Mouse (Mus musculus) mature B cell (primary cell): Measurements from ENCODE around the gene Rbfox1.

ENCODE experiments used
- in situ Hi-C: fragments of 300-500 bp; cut with MboI; formaldehyde crosslinking; loops from 2 replicates; pipeline ENCODE4 v1.14.3; 2019

Gene Rbfox1

DNA sequence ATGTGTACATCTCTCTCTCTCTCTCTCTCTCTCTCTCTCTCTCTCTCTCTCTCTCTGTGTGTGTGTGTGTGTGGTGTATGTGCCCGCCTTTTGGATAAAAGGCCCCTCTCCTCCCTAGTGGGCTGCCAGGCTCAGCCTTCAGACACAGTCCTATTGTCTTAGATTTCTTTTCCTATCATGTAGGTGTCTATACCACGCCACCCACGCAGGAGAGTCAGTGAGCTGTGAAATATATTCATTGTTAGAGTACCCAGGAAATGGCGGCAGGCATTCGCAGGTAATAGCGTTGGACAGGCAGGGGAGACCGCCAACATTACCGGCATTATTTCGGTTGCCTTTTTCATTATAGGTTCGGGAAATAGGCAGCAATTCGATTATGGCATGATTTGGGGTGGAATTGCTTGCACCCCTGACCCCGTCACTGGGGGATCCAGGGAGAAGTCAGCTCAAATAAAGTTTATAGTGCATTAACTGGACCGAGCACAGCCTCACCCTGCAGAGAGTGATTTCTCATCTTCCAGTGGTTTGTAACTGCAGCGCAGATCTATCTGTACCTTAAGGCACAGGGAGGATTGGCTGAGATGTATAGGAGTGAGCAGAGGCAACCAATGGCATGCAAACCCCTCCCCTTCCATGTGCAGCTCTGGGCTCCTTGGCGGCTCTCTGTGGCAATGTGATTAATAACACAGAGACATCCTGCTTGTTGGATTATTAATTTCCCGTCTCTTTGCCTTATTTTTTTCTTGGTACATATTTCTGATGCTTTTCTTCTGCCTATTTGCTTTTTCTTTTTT, 1264.1 kb downstream of the Rbfox1 start:
- in situ Hi-C loops, result no loop called here

DNA sequence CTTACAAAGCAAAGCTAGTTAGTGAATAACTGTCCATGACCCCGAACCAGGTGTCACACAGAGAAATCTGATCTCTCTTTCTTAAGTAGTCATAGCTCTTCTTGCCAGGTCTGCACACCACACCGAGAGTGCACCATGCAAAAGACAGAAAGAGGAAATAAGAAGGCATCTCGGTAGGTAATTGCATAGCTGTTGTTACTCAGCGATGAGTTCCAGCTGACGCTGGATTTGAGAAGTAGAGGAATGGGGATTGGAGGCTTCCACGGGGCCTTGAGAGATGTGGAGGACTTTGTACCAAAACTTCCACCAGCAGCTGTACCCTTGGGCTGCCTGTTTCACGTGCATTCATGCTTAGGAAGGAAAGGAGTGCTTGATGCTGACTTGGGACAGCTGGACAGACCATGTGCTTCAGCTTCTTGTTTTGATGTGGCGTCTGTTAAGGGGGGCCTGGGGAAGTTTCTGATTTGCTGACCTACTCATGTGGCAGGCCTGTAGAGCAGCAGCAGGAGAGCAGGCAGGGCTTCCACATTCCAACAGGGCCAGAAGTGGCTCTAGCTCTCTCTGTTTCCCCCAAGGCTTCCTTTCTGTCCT, 1265.1 kb downstream of the Rbfox1 start:
- in situ Hi-C loops, result no loop called here

DNA sequence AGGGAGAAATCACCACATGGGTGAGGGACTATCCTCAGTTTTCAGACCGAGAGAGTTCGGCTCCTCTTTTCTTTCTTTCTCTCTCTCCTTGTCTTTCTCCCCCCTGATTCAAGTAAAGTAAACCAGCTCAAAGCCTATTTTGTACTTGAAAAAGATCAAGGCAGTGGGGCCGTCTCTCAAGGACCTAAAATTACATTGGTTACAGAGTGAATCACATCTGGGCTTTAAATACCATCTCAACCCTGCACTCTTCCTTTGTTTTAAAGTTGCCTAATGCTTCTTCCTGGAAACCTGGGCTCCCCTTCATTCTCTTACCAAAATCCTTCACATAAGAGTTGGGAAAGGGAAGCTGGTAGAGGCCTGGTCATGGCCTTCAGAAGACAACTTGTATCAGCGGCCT, 1267.2 kb downstream of the Rbfox1 start:
- in situ Hi-C loops, result no loop called here

DNA sequence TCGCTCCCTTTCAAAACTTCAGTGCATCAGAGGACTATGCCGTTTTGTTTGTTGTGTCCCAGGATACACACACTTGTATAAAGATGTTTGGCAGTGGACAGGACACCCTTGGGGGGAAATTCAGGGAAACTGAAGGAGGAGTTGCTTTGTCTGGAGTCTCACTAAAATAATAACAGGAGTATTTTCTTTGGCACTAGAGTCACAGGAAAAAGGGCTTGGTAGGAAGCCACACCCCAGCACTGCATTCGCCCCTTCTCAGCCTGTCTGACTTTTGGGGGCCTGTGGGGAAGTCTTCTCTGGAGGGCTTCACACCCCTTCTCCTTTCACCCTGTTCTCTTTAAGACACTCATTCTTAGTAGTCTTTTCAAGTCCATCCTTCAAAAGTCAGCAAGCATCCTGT, 1269.5 kb downstream of the Rbfox1 start:
- in situ Hi-C loops, result no loop called here

DNA sequence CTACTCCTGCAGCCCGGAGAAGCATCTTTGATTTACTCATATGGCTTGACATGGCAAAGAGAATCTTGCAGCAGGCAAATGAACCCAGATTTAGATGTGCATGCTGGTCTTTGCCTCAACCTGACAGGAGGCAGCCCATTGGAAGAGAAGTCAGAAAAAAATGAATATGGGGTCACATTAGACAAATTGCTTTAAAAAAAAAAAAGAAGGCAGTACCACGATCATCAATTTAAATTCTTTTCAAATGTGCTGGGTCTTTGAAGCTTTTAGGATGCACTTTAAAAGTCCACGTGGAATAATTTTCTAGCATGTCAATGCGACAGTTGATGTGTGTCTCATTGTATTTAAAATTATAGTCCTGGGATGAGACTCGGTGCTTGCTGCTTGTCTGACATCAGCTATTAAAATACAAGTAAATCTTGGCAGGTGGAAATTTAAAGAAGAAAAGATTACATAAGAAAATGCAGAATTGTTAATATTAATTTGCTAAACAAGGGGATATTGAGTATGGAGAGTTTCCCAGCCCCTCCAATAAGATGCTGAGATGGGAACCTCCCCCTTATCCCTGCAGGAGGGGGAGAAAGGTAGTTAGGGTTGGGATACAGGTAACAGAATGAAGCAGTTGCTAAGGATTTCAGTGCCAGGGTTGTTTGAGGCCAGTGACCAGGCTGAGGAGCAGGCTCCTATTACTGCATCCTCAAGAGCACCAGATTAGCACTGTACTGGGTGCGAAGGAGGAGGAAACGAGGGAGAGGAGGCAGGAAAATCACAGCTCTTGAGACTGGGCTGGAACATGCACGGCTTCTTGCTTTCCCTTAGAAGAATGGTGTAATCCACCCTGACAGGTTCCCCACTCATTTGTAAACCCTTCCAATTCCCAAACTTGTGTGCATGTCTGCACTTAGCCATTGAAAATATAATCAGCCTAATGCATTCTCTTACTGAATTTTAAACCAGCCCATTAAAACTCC, 1274.0 kb downstream of the Rbfox1 start:
- in situ Hi-C loops, result no loop called here

DNA sequence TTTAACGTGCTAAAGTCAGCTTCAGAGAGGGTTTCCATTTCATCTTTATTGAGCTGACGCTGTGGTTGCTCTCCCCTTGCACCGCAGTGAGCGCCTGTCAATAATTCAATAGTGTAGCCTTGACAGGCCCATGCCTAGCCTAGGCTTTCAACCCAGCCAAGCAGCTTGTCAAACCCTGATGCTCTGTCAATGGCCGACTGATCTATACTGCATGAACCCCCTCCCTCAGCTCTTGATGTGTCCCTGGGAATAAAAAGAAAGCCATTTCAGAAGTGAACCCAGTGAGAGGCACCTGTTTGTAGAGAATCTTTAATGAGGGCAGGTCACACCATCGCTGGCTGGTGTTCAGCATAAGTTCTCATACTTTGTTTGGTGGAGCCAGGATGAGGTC, 1274.7 kb downstream of the Rbfox1 start:
- in situ Hi-C loops, result no loop called here

DNA sequence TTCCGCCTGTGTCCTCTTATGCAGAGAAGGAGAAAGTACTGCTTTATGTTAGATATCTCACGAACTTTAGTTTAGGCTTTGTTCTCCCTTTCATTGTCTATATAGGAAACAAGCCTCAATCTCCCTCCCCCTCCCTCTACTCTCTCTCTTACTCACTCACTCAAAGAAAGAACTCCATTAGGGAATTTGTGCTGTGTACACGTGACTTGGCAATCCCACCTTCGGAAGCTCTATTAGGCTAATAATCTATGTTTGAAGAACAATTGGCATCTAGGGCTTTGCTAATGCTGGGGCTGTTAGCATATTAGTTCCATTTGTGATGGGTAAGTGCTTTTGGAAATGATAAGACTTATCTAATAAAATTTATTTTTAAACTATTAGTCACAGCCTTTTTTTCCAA, 1277.0 kb downstream of the Rbfox1 start:
- in situ Hi-C loops, result no loop called here

DNA sequence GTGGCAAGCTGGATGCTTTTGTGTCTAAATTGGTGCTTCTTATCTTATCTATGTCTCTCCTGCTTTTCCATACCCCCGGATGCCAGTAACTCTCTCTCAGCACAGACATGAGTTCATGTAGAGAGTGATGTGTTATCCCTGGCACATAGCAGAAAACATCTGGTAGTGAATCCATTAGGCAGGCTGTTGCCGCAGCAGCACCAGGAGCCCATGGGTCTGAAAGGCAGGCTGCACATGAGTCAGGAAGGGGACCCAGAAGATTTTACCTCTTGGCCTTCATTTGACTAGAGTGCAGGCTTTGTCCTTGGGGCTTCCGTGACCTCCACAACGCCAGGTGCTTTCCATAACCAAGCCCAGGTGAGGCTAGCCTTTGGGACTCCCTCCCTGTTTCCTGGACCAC, 1278.5 kb downstream of the Rbfox1 start:
- in situ Hi-C loops, result no loop called here

DNA sequence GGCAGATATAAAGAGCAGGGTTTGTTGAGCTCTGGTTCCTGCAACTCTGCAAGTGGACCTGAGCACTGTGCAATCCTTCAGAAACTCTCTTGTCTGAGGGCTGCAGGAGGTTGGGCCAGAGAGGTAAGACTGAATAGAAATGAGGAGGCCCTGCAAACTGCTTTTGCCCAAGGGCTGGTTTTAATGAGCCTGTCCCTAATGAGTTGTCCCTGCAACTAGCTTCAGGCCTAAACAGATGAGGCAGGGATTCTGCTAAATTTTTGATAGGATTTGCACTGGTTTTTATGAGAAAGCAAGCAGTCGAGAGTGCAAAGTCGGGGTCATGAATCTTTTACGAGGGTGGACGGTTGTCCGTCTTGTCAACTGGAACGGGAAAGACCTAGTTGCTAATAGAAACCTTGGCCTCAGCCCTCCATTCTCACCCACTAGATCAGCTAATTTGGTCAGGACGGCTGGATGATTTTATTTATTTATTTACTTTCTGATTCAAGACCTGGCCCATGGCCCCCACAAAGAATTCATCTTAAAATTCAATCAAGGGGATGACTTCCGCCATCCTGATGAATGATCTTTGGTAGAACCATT, 1279.1 kb downstream of the Rbfox1 start:
- in situ Hi-C loops, result no loop called here

DNA sequence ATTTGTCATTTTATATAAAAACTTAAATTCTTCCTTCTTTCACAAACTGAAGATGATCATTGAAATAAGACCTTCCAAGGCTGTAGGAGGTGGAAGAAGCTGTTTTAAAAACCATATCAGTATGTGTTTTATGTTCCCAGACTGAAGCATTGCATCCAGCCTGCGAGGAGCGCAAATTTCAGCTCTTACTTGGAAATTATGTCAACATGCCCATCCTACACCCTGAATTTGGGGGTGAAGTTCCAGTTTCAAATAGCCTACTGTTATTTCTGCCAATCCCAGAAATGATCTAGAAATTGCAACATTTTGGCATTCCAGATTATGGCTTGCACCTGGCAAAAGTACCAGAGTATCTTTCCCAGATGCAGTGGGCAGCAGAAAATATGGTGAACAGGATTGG, 1290.8 kb downstream of the Rbfox1 start:
- in situ Hi-C loops, result no loop called here

DNA sequence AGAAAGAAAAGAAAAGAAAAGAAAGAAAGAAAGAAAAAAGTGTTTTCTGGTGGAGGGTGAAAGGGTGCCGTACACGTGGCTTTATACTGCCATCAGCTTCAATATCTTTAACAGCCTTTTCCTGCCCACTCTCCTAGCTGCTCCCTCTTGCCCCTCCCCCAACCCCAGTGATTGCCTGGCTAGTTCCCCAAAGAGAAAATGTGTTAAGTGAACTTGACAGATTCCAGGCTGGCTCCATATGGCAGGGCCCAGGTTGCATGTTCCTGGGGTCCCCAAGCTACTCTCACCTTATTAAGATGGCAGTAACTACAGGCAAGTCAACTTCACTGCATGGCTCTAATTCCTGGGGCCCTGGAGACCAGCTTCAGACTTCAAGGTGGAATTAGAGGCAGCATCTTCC, 1302.6 kb downstream of the Rbfox1 start:
- in situ Hi-C loops, result no loop called here

DNA sequence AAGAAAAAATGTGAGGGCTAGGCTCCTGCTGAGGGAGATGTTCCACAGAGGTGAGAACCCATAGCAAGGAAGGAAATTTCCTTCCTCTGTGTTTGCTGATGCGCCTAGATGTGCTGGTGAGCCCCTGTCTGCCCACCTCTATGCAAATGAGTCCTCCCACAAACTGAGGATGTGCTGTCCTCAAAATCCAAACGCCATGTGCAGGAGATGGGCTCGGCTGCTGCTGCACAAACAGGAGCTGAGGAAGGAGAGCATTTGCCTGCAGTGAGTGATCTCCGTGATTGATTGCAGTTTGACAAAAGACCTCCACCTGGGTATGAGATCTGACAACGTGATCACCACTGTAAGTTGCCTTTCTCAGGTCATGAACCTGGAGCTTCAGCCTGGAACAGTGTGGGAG, 1308.4 kb downstream of the Rbfox1 start:
- in situ Hi-C loops, result no loop called here

DNA sequence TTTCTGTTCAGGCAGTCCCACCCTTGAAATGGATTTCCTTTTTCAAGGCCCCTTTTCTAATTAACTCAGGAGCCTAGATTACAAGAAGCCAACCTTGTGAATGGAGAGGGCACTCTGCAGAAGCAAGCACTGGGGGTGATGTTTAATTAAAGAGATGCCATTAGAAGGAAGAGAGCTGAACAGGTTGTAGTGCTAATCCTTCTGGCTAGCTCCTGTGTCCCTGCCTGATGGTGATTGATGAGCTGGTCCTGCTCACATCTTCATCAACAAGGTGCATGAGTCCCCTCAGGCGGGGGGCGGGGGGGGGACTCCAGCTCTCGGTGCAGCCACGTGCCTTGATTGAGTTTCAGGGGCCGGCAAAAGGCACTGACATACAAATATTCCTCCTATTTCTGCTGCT, 1312.8 kb downstream of the Rbfox1 start:
- in situ Hi-C loops, result no loop called here

DNA sequence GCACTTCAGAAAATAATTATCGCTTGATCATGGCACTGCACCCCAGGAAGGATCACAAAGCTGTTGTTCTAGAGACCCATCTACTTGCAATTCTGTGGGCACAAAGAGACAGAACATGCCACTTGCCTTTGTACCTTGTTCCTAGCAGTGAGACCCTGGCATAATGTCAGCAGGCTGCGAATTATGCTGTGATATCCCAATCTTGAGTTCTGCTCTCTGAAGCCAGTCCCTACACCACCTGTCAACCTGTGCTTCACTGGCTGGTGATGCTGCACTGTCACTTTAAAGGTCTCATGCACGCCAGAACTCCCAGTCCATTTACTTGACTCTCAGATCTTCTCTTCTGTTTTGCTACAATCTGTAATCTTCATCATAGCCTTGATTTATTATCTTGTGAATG, 1315.1 kb downstream of the Rbfox1 start:
- in situ Hi-C loops, result no loop called here

DNA sequence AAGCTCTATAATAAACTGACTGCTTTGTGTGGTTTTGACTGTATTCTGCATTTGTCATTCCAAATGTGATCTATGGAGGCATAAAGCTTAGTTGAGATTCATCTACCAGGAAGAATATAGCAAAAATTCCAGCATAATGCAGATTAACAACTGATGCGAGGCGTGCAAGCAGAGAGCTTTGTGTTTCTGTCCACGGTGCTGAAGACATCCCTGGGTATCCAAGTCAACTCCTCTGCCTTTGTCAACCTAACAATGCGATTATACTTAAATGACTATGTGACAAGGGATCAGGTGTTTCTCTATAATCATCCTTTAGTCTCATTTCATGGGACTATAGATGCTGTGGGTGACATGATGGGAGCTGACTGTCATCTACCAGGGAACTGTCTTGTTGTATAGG, 1316.7 kb downstream of the Rbfox1 start:
- in situ Hi-C loops, result no loop called here

DNA sequence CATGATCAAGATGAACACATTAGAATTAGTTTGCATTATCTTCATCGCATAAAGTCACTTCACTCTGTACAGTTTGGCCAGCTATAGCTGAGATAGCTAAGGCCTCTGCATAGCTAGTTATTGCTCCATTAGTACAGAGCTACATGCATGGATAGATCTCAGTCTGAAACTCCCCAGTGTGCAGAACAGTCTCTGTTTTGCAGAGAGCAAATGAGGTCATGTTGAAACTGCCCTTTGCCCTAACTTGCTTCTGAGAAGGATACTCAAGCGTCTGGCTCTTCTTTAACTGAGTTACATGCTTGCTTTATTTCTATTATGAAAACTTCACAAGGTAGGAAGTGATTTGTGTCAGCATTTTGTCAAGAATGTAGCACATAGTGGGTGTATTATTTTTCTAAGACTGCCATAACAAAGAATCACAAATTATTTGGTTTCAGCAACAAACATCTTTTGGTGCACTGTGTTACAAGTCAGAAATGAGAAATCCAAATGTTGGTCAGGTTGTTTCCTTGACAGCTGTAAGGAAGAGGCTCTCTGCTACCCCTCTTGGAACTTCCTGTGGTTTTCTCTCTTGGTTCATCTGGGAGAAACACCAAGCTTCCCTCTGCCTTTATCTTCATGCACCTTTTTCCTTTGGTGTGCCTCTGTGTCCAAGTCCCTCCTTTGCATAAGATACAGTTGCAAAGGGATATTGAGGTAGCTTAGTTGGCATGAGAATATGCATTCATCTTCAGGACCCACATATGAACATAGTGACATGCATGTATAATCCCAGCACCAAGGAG, 1321.2 kb downstream of the Rbfox1 start:
- in situ Hi-C loops, result no loop called here

DNA sequence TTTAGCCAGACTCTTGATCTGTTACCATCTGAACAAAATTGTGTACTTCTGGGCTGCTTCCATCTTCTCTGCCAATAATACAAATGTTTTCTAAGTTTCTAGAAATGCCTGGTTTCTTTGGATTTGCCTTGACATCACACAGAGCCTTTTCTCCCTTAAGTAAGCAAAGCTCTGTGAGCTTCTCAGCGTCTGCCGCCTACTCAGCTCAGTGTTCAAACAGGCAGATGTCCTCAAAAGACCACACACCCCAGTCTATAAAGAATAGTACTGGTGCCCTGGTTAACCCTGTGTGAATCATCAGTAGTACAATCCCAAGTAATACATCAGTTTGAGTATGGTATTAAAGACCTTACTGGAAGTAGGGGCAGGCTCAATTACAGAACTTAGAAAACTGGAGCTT, 1322.4 kb downstream of the Rbfox1 start:
- in situ Hi-C loops, result no loop called here

DNA sequence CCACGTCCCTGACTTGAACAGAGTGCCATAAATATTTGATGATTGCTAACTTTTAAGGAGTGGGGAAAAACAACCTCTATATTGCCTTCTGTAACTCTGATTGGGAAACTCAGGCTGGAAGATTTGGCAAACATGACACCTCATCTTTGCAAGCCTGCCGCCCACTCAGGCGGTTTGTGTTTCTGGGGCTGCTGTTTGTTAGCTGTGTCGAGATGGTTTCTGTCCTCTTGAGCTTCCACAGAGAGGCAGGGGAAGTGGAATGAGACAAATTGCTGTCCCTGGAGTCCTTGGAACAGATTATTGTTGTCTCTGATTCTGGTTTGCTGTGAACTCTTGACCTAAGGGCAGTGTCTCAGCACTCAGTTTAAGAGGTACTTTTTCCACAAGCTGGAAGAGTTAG, 1327.6 kb downstream of the Rbfox1 start:
- in situ Hi-C loops, result no loop called here

DNA sequence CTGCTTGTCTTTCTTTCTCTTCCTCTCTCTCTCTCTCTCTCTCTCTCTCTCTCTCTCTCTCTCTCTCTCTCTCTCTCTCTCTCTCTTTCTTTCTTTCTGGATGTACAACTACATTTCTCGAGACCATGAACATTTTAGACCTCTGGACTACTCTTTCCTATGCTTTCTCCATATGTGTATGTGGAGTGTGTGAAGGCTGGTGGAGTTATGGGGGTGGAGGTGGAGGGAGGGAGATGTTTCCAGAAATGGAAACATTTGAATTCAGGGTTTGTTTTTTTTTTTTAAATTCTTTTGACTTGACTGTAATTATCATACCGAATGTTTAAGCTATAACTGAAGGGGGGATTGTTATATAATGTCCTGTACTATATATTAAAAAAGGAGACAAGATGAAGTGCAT, 1338.1 kb downstream of the Rbfox1 start:
- in situ Hi-C loops, result no loop called here

DNA sequence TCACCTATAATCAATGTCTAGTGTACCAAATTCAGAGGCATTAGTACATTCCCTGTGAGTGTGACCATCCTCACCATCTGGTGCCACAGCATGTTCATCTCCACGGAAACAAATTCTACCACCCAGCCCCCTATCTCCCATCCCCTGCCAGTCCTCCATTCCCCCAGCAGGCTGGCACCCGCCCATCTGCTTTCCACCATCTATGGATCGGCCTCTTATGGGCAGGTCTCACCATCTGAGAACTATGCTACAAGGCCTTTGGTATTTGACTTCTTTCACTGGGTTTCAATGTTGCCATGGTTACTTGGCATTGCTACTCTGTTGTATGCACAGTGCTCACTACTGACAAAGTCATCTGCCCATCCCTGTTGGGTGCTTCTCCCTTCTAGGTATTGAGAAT, 1340.8 kb downstream of the Rbfox1 start:
- in situ Hi-C loops, result no loop called here

DNA sequence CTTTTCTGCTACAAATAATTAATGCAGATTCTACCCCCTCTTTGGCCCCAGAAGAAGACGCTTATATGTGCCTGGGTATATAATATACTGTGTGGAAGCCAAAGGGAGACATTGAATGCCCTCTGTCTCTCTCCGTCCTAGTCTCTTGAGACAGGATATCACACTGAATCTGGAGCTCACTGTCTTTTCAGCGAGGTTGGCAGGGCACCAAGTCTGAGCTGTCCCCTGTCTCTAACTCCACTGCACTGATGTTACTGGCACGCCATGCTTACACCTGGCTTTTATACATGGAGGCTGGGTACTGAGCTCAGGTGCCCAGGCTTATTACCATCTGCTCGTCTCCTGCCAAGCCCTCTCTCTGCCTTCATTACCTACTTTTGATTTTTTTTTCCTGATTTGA, 1343.1 kb downstream of the Rbfox1 start:
- in situ Hi-C loops, result no loop called here

DNA sequence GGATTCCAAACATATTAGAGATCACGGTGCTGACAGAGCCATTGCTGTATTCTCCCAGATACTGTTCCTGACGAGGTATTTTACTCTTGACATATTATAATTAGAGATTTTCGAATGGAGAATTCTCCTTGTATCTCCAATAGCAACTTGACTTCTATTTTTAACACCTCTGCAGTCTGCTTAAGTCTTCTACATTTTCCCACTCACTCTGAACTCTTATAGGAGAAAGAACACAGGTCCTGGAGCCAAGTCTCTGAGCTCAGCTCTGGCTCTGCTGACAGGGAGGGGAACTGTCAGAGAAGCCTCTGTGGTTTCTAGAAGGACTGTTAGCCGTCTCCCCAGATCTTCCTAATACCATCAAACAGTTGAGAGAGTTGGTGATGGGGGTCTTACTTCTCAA, 1344.1 kb downstream of the Rbfox1 start:
- in situ Hi-C loops, result no loop called here
